Mouse (Mus musculus) right cerebral cortex, postnatal 36 days (tissue): ENCODE measurements at regions not wholly inside any gene's neighbourhood (a gene's known extent, or its start where the extent isn't known, plus 50 kb on each side); places are given as distances from the start of the nearest gene placed in this dataset.

Experiments
- DNase-seq, 2 experiments: peaks; one replicate each; pipeline ENCODE4 v3.0.0; 2022; ENCODE audit warnings: low spot score in 2 of 2, mixed read lengths in 1 of 2

DNA sequence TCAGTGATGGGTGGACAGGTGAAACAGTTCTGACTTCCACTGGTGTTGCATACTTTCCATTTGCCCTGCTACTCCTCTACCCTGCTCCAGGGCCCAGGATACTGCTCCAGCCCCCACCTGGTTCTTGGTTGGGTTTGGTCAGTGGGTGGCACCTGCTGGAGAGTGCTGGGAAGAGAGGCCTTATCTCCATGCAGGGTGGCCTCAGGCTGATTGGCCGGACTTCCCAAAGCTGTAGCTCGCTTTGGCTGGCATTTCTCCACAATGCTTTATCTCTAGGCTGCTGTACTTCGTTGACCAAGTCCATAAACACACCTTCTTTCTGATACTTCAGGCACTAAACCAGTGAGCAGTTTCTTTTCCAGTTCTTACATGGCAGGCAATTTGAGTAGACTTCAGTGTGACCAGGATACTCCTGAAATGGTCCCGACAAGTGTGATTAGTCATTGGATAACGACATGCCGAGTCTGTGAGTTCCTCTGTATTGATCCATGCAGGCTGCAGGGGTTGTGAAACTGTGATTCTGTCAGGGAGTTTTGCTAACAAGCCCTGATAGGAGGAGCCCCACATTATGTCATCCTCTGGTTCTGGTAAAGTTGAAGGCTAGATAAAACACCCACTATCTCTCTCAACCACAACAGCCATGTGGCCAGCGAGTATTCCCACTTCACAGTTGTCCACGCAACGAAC lies 50.1 kb upstream of the Nr5a2 start:
- DNase-seq, result no peak
